Mouse (Mus musculus): ENCODE data around the gene Foxn3.
A peak's percentile ranks its signal among the peaks of the same experiment; 100 is the strongest.

DNA sequence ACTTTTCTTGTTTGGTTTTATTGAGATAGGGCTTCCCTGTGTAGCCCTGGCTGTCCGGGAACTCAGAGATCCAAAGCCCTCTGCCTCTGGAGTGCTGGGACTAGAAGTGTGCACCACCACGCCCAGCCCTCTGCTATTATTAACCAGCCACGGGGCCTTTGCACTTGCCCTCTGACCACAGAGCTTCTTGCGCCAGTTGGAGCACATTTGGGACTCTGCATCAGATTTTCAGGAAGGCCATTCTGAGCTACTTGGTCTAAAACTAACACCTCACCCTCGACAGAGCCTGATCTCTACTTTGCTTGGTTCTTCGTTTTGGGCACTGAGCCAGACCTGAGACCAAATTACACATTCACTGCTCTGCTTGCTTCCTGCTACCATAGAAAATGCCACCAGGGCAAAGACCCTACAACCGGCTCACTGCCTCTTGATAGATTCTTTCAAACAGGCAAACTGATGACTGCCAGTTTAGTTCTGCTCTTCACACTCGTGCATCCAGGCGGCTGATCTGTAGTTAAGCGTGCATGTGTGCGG lies 301.2 kb downstream of the Foxn3 start:
- TF ChIP-seq CTCF (IDR thresholded peaks at IDR 0.05): peak; percentile 10; the same call in 1 of the 2 replicates
- TF ChIP-seq EP300 (IDR thresholded peaks at IDR 0.05): no peak
